In the genomic region with DNA sequence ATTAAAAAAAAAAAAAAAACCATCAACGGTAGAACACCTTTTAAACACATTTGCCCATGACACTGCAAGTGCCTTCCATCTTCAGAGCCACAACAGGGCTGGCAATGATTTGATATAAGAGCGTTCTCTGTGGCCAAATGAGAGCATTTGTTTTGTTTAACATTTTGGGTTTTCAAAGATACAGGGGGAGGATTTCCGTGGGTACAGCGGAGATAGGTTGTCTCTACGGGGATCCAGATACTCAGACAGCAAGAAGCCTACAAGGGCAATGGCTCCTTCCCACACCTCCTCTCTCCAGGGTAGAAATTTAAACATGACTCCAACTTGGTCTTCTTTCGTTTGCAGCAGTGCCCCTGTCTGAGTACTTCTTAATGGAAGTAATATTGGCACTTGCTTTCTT, we compare ENCODE assay signal across 18 mouse cellular contexts. TPM values are rescaled to one million over a fixed set of nuclear protein-coding genes. Genes with fewer than 3 reads are reported as not detected.
DNase-seq lines count a peak whose midpoint lies in the region; ATAC-seq lines count a peak whose summit lies in the region.
"Had no signal": no experiment of that assay in that cellular context is flagged by ENCODE, and none has a peak within 500 bp of the region (broad histone marks: within the 10 kb centered on the region; RNA-seq: fewer than 3 reads in every experiment).

No protein-coding gene starts in this region.

- H3K27ac ChIP-seq in embryonic facial prominence, embryonic 13.5 days: no peak overlapping the region
- H3K27ac ChIP-seq in embryonic facial prominence, embryonic 10.5 days (replicated peaks): no peak overlapping the region
- no peak overlapping the region for H3K27ac ChIP-seq in midbrain, embryonic 13.5 days
- no peak overlapping the region for H3K27ac ChIP-seq in midbrain, embryonic 11.5 days (ENCODE audit: low read depth, low read length)
- H3K27ac ChIP-seq in midbrain, embryonic 15.5 days: no peak overlapping the region; the same call in 1 of the 2 replicates
- H3K27ac ChIP-seq: macrophage had no signal

- no peak for ATAC-seq in embryonic facial prominence, embryonic 13.5 days (ENCODE audit: insufficient number of reproducible peaks, insufficient read depth, low FRiP score, low TSS enrichment, low read depth)
- ATAC-seq in midbrain, embryonic 13.5 days: no peak
- ATAC-seq in midbrain, embryonic 11.5 days (ENCODE audit: low FRiP score): no peak
- peak; percentile 8 for ATAC-seq in activated CD4-positive, CD25-positive, alpha-beta regulatory T cell, adult 4 months
- ATAC-seq in midbrain, embryonic 15.5 days (replicated peaks): no peak
- ATAC-seq in monocyte, adult 5-6 weeks (replicated peaks; ENCODE audit: insufficient number of reproducible peaks, low FRiP score, low TSS enrichment, poor library complexity, severe bottlenecking): no peak
- ATAC-seq: Patski had no signal

- no peak overlapping the region for H3K4me3 ChIP-seq in embryonic facial prominence, embryonic 13.5 days
- H3K4me3 ChIP-seq in embryonic facial prominence, embryonic 10.5 days: no peak overlapping the region
- H3K4me3 ChIP-seq in midbrain, embryonic 13.5 days (replicated peaks): no peak overlapping the region
- no peak overlapping the region for H3K4me3 ChIP-seq in midbrain, embryonic 11.5 days (ENCODE audit: low read depth, low read length)
- no peak overlapping the region; the same call in 1 of the 2 replicates for H3K4me3 ChIP-seq in midbrain, embryonic 15.5 days
- H3K4me3 ChIP-seq: myocyte had no signal

- peak overlapping the region; percentile 93; the same call in 1 of the 2 replicates for H3K4me2 ChIP-seq in embryonic facial prominence, embryonic 13.5 days
- peak overlapping the region; percentile 22; the same call in 1 of the 2 replicates for H3K4me2 ChIP-seq in midbrain, embryonic 13.5 days (replicated peaks)
- H3K4me2 ChIP-seq in midbrain, embryonic 11.5 days: no peak overlapping the region
- H3K4me2 ChIP-seq in midbrain, embryonic 15.5 days: peak overlapping the region; percentile 27
- H3K4me2 ChIP-seq: heart, embryonic 11.5 days had no signal

- peaks cover 93% of the 10 kb centered on the region for H3K4me1 ChIP-seq in embryonic facial prominence, embryonic 13.5 days
- H3K4me1 ChIP-seq in embryonic facial prominence, embryonic 10.5 days: peaks cover 88% of the 10 kb centered on the region
- peaks cover 85% of the 10 kb centered on the region for H3K4me1 ChIP-seq in midbrain, embryonic 13.5 days (replicated peaks)
- H3K4me1 ChIP-seq in midbrain, embryonic 11.5 days (ENCODE audit: control insufficient read depth, insufficient read depth, low read length): peaks cover 6% of the 10 kb centered on the region; the same call in 1 of the 2 replicates
- peaks cover 60% of the 10 kb centered on the region for H3K4me1 ChIP-seq in midbrain, embryonic 15.5 days

- no peaks in the 10 kb centered on the region for H3K27me3 ChIP-seq in embryonic facial prominence, embryonic 13.5 days
- peaks cover 66% of the 10 kb centered on the region for H3K27me3 ChIP-seq in embryonic facial prominence, embryonic 10.5 days (replicated peaks; ENCODE audit: low read depth, poor library complexity, severe bottlenecking)
- no peaks in the 10 kb centered on the region for H3K27me3 ChIP-seq in midbrain, embryonic 13.5 days
- H3K27me3 ChIP-seq in midbrain, embryonic 11.5 days (ENCODE audit: control insufficient read depth, insufficient read depth, low read length): no peaks in the 10 kb centered on the region; the same call in 1 of the 2 replicates
- no peaks in the 10 kb centered on the region for H3K27me3 ChIP-seq in midbrain, embryonic 15.5 days (replicated peaks)

- DNase-seq in embryonic facial prominence, embryonic 10.5 days (ENCODE audit: low spot score): no peak
- DNase-seq in midbrain, embryonic 11.5 days (ENCODE audit: low spot score, missing footprints): no peak
- no peak for DNase-seq in ovary, postnatal 14 days (ENCODE audit: low spot score)
- DNase-seq: cerebellum, adult 11-12 months; gastrocnemius, postnatal 25 days; kidney, adult 18-20 months; kidney, postnatal 14 days; lung, adult 2 months had no signal

- no peaks in the 10 kb centered on the region for H3K9me3 ChIP-seq in embryonic facial prominence, embryonic 13.5 days
- H3K9me3 ChIP-seq in embryonic facial prominence, embryonic 10.5 days: no peaks in the 10 kb centered on the region
- no peaks in the 10 kb centered on the region for H3K9me3 ChIP-seq in midbrain, embryonic 13.5 days
- H3K9me3 ChIP-seq in midbrain, embryonic 11.5 days (ENCODE audit: control insufficient read depth, low read length): no peaks in the 10 kb centered on the region
- H3K9me3 ChIP-seq in midbrain, embryonic 15.5 days: no peaks in the 10 kb centered on the region

- 33% methylated on average over 6 of the region's 6 CpGs for WGBS in embryonic facial prominence, embryonic 13.5 days
- WGBS in embryonic facial prominence, embryonic 10.5 days: 76% methylated on average over 6 of the region's 6 CpGs
- 73% methylated on average over 6 of the region's 6 CpGs for WGBS in midbrain, embryonic 13.5 days
- 73% methylated on average over 6 of the region's 6 CpGs for WGBS in midbrain, embryonic 11.5 days
- 61% methylated on average over 6 of the region's 6 CpGs for WGBS in midbrain, embryonic 15.5 days

- H3K9ac ChIP-seq in embryonic facial prominence, embryonic 13.5 days: no peak overlapping the region
- H3K9ac ChIP-seq in midbrain, embryonic 13.5 days (replicated peaks): no peak overlapping the region
- no peak overlapping the region for H3K9ac ChIP-seq in midbrain, embryonic 11.5 days (ENCODE audit: low read length)
- H3K9ac ChIP-seq in midbrain, embryonic 15.5 days: no peak overlapping the region

- no peaks in the 10 kb centered on the region for H3K36me3 ChIP-seq in embryonic facial prominence, embryonic 13.5 days
- no peaks in the 10 kb centered on the region for H3K36me3 ChIP-seq in embryonic facial prominence, embryonic 10.5 days (replicated peaks)
- no peaks in the 10 kb centered on the region for H3K36me3 ChIP-seq in midbrain, embryonic 13.5 days
- no peaks in the 10 kb centered on the region for H3K36me3 ChIP-seq in midbrain, embryonic 11.5 days (ENCODE audit: control insufficient read depth, insufficient read depth, low read length)
- no peaks in the 10 kb centered on the region for H3K36me3 ChIP-seq in midbrain, embryonic 15.5 days (replicated peaks)

RNA-seq across cellular contexts. Expression of gene Bcl11b, which starts 7.2 kb away (rescaled TPM):
- 35.7 and 40.6 TPM in 2 replicates for polyA plus RNA-seq in embryonic facial prominence, embryonic 13.5 days (2015; fragmentation: Nextera tagmentation; extraction: Ambion mirVana)
- polyA plus RNA-seq in embryonic facial prominence, embryonic 10.5 days (2016; fragmentation: Nextera tagmentation; extraction: Ambion mirVana): 7.3 and 10.4 TPM in 2 replicates
- polyA plus RNA-seq in midbrain, embryonic 13.5 days (2015; fragmentation: Nextera tagmentation; extraction: Ambion mirVana): 19.2 and 27.0 TPM in 2 replicates
- polyA plus RNA-seq in midbrain, embryonic 11.5 days (2014; fragmentation: Nextera tagmentation; extraction: Ambion mirVana): 4.5 and 6.3 TPM in 2 replicates
- 10 to 100 TPM; 36.1 to 38.4 TPM for polyA plus RNA-seq in activated CD4-positive, CD25-positive, alpha-beta regulatory T cell, adult 4 months (2017; shearing (Covaris generic))
- polyA plus RNA-seq in midbrain, embryonic 15.5 days (2015; fragmentation: Nextera tagmentation; extraction: Ambion mirVana): 33.7 and 37.6 TPM in 2 replicates
- total RNA-seq in monocyte, adult 5-6 weeks (2017): 0.76 to 1.8 TPM (median 0.85 TPM) in 3 replicates
- total RNA-seq: common myeloid progenitor, adult 5-6 weeks had no signal
- polyA plus RNA-seq: macrophage, myocyte had no signal
